Mouse (Mus musculus): ENCODE data around the gene Rsg1.

Gene Rsg1

DNA sequence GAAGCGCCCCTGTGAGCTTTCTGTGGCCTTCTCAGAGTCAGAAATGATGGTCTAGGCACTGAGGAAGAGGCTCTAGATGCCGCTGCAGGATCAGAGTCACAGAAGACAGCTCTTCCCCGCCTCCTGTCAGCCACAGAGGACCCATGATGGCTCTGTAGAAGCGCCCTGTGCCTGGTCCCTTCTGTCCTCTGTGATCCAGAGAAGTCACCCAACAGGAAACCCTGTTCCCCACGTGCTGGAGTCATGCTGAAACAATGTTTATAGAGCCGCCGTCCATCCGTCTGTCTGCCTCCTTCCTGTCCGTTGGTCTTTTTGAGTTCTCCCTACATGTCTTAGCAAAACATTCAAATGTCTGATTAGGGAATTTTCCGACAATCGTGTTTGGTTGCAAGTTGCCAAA is 12.8 kb upstream of the Rsg1 start:
- TF ChIP-seq GATA4 (IDR thresholded peaks at IDR 0.05; ENCODE audit: insufficient replicate concordance, low read length): no peak

DNA sequence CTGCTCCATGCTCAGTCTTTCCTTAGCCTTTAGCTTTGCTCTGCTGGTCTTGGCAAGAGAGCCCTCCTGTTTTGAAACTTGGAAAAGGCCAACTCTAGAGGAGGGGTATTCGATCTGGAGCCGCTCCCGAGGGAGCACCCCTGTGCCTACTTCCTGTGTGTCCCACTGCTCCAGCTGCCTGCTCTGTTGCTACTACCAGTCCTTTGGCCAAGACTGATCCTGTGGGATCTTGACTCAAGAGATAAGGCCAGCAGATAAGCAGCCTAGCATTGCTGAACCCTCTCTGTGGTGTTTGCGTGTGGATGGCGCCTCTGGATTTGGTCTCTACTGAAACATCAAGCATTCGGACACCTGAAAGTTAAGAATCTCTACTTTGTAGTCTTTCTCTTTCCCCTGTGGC is 11.6 kb upstream of the Rsg1 start:
- TF ChIP-seq GATA4 (IDR thresholded peaks at IDR 0.05; ENCODE audit: insufficient replicate concordance, low read length): no peak

DNA sequence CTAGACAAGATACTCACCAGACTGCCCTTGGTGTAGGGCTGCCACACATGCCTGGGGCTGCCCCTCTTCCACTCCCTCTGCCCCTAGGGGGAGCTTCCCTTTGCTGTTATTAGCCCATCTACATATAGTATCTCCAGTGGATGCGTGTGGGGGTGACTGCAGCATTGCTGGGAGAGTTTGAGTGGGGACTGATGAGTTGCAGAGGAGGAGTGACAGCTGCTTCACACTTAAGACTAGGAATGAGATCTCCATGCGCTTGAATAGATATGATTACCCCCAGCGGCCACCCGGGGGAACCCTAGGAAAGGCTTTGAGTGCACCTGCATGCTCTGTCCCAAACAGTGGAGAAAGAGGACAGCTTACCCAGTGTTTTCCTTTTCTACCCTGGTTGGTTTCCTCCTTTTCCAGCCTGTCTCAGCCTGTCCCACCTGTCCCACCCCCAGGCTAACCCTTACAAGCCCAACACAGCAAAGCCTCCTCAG is 9.1 kb upstream of the Rsg1 start:
- TF ChIP-seq GATA4 (IDR thresholded peaks at IDR 0.05; ENCODE audit: insufficient replicate concordance, low read length): no peak

DNA sequence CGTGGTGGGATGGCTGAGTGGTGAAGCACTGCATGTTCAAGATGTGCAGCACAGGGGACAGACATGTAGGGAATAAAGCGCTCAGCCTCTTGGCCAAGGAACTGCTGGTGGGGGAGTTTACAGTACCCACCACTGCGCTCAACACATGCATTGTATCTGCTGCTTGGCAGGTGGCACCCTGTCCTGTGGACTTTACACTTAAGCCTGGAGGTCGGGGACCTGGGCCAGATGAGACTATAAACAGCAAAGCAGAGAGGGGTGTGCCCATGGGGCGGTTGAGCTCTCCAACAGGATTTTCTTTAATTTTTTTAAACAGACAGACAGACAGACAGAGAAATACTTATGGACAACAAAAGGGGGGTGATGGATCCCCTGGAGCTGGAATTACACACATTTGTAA is 6.7 kb upstream of the Rsg1 start:
- TF ChIP-seq GATA4 (IDR thresholded peaks at IDR 0.05; ENCODE audit: insufficient replicate concordance, low read length): no peak

DNA sequence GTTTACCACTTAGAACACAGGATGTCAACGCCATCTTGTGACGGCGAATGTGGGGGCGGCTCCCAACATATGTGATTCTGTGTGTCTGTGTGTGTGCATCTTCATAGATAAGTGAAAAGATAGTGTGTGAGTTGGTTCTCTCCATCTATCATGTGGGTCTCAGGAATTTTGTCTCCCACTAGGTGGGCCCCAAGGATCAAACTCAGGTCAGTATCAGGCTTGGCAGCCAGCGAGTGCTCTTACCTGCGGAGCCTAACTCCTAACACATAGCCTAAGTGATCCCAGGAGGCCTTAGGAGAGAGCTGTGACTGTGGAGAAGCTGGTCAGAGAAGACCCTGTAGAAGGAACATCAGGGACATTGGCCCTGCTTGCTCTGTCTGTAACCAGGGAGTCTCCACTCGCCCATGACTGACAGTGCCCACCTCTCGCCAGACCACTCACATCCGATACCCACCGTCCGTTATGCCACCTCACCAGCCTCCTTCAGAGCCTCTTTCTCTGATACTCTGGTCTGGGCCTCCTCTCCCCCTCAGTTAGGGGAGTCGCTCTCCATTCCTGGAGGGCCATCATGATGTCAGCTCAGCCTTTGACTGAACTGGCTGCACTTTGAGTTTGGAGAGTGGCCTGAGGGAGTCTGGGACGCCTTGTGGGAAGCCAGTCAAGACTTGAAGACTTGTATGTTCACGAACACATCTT is 3.1 kb upstream of the Rsg1 start:
- TF ChIP-seq GATA4 (IDR thresholded peaks at IDR 0.05; ENCODE audit: insufficient replicate concordance, low read length): no peak

DNA sequence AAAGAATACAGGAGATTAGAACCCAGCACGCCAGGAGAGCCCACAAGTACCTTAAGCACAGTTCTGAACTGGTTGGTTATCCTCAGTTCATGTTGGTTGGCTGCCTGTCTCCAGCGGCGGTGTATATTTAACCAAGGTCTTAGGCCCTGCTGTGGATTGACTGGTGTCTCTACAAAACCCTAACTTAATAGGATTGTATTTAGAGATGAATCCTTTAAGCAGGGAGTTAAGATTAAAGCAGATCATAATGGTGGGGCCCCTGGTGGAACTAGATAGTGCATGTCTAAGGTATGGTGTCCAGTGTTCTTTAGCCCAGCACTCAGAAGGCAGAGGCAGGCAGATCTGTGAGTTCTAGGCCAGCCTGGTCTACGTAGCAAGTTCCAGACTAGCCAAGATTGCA is 2.1 kb upstream of the Rsg1 start:
- TF ChIP-seq GATA4 (IDR thresholded peaks at IDR 0.05; ENCODE audit: insufficient replicate concordance, low read length): no peak

DNA sequence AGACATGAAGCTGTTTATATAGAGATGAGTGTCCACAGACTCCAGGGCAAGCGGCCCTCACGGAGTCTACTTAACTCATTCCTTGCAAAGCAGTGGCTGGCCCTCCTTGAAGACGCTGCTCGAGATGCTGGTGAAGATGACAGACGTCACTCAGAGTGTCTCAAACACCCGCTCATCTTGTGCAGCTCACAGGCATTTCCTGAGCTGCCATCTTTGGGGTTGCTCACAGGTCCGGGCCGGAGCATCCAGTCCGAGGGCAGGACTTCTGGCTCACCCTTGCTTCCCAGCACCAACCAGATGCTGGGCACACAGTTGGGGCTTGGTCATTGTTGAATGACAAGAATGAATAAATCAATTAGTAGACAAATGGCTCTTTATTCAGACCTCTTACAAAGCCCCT is 864 bp upstream of the Rsg1 start:
- TF ChIP-seq GATA4 (IDR thresholded peaks at IDR 0.05; ENCODE audit: insufficient replicate concordance, low read length): no peak

DNA sequence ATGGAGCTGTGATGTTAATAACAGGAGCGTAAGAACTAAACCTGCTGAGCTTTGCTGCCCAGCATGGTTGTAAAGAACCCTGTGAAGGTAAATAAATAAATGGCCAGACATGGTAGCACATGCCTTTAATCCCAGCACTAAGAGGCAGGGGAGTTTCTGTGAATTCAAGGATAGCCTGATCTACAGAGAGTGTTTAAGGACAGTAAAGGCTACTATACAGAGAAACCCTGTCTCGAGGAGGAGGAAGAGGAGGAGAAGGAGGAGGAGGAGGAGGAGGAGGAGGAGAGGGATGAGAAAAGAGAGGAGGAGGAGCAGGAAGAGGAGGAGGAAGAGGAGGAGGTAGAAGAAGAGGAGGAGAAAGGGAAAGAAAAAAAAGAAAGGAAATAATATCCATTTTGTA is 414 bp upstream of the Rsg1 start:
- no peak for TF ChIP-seq GATA4 (IDR thresholded peaks at IDR 0.05; ENCODE audit: insufficient replicate concordance, low read length)

DNA sequence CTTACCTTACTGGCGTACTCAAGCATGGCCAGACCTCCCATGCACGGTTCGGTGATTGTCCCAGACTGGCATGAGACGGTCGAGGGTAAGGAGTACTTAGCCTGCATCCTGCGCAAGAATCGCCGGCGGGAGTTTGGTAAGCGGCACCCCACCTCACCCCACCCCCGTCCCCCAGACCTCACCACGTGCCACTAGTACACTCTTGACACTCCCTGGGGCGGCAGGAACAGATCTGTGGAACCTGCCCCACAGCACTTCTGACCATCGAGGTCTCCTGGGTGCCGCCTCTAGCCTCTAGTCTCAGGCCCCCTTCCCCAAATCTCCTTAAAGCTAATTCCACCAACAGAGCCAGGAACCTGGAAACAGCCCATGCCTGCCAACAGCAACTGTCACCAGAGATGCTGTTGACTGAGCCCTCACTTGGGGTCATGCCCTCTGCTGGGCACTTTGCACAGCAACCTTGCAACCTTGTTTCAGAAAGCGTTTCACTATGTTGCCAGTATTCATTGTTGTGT is 638 bp downstream of the Rsg1 start:
- no peak for TF ChIP-seq GATA4 (IDR thresholded peaks at IDR 0.05; ENCODE audit: insufficient replicate concordance, low read length)

DNA sequence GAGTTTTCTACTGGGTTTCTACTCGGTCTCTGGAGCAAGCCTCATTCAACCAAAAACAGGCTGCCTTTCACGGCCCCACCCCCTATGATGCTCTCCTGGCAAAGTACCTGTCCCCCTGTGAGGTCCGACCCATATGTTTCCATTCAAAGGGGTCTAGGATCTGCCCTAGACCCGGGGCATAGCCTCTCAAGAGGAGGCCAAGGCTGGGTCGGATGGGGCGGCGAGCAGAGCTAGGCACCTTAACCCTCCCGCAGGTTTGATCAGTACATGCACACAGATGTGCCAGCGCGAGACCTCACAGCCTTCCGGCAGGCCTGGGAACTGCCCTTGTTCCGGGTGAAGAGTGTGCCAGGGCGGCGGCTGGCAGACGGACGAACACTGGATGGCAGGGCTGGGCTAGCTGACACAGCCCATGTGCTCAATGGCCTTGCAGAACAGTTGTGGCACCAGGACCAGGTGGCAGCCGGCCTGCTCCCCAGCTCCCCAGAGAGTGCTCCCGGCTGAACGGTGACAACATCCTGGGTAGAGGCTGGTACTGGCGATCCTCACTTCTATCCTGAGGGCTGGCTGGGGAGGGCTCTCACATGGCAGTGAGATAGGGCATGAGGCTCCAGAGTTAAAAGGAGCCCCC is 5.9 kb downstream of the Rsg1 start:
- no peak for TF ChIP-seq GATA4 (IDR thresholded peaks at IDR 0.05; ENCODE audit: insufficient replicate concordance, low read length)

DNA sequence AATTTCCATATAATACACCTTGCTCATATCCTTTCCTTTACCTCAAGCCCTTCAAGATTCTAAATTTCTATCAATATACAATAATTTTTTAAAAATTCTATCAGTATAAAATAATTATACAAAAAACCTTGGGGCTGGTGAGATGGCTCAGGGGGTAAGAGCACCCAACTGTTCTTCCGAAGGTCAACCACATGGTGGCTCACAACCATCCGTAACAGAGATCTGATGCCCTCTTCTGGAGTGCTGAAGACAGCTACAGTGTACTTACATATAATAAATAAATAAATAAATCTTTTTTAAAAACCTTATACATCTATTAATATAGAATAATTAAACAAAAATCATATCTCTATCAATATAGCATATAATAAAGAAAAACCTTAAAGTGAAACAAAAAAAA is 8.1 kb downstream of the Rsg1 start:
- no peak for TF ChIP-seq GATA4 (IDR thresholded peaks at IDR 0.05; ENCODE audit: insufficient replicate concordance, low read length)

DNA sequence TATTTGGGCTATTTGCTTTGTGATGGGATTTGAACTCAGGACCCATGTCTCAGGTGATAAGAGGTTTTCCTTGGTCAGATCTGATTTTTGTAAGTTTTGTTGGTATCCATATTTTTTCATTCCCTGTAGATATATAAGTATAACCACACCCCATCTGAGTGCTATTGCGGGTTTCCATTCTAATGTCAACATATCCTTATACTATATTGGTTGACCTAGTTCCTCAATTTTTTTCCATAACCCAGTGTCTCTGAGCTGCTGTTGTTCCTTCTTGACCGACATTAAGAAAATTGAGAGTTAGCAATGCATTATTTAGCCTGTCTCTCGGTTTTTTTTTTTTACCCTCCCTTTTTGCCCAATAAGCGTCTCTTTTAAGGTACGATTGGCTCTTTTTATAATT is 9.0 kb downstream of the Rsg1 start:
- TF ChIP-seq GATA4 (IDR thresholded peaks at IDR 0.05; ENCODE audit: insufficient replicate concordance, low read length): no peak

DNA sequence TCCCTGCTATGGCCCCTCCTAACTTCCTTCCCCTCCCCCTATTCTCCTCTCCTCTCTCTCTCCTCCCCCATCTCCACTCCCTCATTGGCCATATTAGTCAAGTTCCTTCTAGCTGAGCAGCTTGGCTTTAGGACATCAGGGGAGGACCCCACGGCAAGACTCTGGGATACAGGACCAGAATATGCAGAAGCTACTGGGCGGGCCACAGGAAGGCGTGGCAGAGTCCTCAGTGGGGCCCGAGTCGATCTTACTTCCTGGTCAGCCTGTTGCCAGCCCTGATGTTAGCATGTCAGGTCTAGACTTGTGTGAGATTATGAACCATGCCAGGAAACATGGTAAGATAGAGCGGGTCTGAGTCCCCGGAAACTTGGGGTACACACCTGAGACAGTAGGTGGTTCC is 14.9 kb downstream of the Rsg1 start:
- no peak for TF ChIP-seq GATA4 (IDR thresholded peaks at IDR 0.05; ENCODE audit: insufficient replicate concordance, low read length)

DNA sequence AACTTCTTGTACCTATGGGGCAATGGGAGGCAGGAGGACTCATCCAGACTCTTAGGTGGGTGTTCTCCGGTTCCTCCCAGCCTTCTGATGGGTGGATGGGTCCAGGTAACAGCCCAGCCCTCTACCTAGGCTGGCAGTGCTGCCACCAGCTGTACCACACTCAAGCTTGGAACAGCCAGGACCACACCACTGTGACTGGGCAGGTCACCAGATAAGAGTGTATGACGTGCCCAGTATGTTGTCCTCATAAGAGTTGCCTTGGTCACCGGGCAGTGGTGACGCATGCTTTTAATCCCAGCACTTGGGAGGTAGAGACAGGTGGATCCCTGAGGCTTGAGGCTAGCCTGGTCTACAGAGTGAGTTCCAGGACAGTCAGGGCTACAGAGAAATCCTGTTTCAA is 19.4 kb downstream of the Rsg1 start:
- no peak for TF ChIP-seq GATA4 (IDR thresholded peaks at IDR 0.05; ENCODE audit: insufficient replicate concordance, low read length)

DNA sequence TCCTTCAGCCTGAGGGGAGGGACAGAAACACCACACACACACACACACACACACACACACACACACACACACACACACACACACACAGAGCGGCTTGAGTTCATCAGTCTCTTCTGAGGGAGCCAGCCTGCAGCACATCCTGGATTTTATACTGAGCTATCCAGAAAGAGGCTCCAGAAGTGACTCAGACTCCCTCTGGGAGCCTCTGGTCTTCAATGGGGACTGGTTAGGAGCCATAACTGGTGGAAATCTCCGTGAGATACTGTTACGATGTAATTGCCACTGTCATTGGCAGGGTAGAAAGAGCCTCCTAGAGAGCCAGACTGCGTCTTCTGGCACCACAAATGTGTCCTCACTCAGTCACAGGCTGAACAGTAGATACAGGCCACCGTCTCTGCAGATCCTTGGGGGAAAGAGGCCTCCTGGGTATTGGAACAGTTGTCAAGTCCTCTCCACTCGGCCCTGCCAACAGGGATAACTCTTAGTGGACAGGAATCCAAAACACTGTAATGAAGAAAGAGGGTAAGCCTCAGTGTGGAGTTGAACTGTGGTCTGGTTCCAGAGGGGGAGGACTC is 21.9 kb downstream of the Rsg1 start:
- TF ChIP-seq GATA4 (IDR thresholded peaks at IDR 0.05; ENCODE audit: insufficient replicate concordance, low read length): no peak

DNA sequence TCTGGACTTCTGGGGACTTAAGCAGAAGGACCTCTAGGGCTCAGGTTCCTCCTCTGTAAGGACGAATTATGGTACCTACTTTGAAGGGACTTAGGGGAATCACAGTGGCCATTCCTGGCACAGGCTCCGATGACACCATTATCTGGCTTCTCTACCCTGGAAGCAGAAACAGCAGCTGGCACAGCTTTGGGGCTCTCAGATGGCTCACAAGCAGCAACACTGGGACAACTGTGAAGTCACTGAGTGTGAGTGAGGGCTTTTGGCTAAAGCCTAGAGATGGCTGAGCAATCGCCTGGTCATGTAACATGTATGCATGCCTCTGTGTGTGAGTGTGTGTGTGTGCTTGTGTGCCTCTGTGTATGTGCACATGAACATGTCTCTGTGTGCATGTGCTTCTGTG is 23.1 kb downstream of the Rsg1 start:
- no peak for TF ChIP-seq GATA4 (IDR thresholded peaks at IDR 0.05; ENCODE audit: insufficient replicate concordance, low read length)

Data from liver, adult (tissue).